Mouse (Mus musculus): Measurements from ENCODE around the gene Zbtb48. TPM values are rescaled to one million over a fixed set of nuclear protein-coding genes. Genes with fewer than 3 reads are reported as not detected.

Zbtb48 gene
- total RNA-seq, 2 experiments from 2014 or later: 11.9 to 14.8 TPM

DNA sequence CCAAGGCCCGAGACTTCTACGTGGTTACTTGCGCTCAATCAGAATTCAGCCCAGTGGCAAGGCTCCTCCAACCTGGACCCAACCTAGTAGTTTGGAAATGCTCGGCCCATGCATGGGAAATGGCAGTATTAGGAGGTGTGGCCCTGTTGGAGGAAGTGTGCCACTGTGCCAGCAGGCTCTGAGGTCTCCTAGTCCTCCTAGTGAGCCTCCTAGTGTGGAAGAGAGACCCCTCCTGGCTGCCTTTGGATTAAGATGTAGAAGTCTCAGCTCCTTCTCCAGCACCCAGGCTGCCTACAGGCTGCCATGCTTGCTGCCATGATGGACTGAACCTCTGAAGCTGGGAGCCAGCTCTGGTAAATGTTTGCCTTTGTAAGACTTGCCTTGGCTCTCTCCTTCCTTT is 2.5 kb upstream of the Zbtb48 start:
- DNase-seq (ENCODE audit: low spot score in 2 of 2): peak in 1 of 2 experiments; percentile 43

DNA sequence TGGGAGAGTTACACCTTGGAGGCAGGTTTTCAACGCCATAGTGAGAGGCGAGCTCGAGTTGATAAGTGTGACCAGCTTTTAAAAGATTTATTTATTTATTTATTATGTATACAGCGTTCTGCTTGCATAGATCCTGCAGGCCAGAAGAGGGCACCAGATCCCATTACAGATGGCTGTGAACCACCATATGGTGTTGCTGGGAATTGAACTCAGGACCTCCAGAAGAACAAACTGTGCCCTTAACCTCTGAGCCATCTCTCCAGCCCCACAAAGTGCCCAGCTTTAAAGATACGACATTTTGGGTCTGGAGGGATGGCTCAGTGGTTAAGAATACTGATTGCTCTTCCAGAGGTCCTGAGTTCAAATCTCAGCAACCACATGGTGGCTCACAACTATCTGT is 1.6 kb upstream of the Zbtb48 start:
- DNase-seq (ENCODE audit: low spot score in 2 of 2): peak in 1 of 2 experiments; percentile 19

DNA sequence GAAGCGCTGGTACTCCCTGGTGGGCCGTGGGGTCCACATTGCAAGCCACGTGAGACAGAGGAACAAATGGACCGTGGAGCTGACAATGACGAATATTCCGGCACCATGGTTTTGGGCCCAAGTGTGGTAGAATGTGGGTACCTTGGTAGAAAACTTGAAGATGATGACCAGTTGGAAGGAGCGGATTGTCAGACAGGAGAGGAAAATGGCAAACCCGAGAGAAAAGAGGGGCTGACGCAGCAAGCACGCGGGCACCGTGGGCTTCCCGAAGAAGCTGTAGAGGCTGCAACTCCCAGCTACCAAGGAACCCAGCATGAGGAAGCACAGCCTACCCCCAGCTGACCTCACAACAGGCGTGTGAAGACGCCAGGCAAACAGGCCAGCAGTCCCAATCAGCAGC is 985 bp upstream of the Zbtb48 start:
- DNase-seq (ENCODE audit: low spot score in 2 of 2): peak in 1 of 2 experiments; percentile 20

DNA sequence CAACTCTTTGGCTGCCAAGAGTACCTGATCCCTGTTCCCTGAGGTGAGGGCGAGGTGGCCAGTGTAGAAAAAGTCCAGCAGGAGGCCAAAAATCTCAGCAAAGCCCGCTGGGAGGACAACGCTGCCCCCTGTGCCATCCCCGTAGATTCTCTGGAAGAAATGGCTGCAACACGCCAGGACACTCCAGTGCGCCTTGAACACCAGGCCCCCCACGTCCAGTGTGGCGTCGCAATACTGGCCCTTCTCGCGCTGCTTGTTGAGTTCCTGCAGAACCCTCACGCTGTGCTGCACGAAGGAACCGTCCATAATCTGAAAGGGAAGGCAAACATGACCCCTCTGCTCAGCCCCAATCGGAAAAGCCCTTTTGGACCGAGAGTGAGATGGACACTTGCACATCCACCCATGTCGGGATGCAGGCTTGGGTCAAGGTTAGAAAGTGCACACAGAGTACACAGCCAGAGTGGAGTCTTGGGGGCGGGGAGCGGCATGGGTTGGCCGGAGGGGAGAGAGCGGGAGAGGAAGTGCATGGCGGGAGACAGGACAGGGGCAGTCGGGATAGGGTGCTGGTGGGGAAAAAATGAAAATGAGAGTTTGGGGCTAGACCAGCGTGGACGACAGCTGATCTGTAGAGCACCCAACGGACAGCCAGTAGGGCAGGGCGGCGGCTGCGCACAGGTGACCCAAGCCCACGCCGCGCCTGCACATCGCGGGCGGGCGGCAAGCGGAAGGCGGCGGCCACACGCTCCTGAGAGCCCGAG is 541 bp downstream of the Zbtb48 start:
- peak in 1 of 2 experiments; percentile 17 for DNase-seq (ENCODE audit: low spot score in 2 of 2)

DNA sequence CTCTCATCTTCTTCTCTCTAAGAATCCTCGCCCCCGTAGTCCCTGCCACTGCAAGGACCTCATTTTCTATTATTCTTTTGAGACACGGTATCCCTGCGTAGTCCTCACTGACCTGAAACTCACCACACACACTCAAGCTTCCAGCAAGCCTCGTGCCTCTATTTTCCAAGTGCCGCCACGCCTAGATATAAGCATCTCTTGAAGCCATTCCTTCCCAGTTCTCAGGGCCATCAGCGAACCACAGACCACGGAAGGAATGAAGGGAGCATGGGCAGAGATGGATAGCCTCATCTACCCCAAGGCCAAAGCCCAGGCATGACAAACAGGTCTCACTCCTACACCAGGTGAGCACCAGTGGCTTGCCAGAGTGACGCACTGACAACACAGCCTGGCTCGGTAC is 2.9 kb downstream of the Zbtb48 start:
- peak in 1 of 2 experiments; percentile 8 for DNase-seq (ENCODE audit: low spot score in 2 of 2)

DNA sequence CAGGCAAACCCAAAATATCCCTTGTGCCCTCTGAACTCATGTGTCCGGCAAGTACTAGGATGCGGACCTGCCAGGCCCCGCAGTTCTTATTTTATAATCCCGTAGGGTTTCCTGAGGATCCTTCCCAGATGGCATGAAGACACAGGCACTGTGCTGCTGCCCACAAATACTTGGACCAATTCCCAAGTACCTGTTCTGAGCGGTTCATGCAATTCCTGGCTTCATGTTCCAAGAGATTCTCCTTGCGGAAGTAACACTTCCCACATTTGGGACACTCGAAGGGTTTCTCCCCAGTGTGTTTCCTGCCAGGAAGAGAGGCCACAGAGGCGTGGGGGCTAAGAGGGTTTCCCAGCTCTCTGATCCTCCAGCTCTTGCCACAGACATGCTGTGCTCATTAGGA is 5.0 kb downstream of the Zbtb48 start:
- no peak for DNase-seq (ENCODE audit: low spot score in 2 of 2)

DNA sequence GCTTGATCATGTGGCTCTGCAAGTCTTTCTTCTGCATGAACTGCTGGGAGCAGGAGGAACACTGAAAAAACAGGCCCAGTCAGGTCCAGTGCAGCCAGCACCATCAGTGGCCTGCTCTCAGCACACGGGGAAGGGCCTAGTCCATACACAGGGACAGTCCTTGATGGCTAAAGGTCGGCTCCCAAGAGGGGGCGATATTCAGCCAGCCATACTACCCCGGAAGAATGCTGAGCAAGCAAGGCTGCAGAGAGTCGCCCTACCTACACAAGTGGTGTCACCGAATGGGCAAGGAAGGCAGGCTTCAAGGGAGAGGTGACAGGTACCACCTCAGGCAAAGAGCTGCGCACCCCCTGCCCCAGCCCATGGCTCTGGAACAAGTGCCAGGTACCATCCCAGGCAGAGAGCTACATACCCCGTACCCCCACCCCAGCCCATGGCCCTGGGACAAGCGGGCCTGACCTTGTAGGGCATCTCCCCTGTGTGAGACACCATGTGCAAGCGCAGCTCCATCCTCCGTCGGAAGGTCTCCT is 5.8 kb downstream of the Zbtb48 start:
- no peak for DNase-seq (ENCODE audit: low spot score in 2 of 2)

DNA sequence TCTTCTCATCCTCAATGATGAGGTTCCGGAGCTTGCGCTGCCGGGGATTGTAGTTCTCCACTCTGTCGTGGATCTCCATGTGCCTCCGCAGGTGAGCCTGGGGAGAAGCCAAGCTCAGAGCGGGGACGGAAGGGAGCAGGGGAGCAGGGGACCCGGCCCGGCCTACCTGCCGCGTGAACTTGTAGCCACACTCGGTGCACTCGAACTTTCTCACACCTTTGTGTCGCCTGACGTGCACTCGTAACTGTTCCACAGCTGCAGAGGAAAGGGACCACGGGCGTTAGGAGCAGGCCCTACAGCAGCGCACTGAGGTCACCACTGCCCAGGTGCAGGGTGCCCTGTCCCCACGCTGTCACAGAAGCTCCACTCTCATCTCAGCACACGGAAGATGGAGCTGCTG is 7.4 kb downstream of the Zbtb48 start:
- no peak for DNase-seq (ENCODE audit: low spot score in 2 of 2)

DNA sequence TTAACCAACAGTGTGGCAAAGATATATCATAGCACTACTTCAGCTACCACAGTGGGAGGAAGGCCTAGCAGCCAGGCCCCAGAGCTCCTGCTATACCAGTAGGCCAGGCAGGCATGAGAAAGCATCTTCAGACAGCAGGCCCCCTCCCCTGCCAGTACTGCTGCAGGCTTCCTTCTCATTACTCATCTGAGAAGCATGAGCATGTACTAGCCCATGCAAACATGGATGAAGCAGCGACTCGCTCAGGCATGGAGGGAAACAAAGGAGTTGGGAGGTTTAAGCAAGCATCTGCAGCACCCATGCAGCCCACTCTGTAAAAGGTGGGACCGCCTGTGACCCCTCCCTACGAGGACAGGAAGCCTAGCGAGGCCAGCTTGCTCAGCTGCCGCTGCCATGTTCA is 8.4 kb downstream of the Zbtb48 start:
- DNase-seq (ENCODE audit: low spot score in 2 of 2): no peak

DNA sequence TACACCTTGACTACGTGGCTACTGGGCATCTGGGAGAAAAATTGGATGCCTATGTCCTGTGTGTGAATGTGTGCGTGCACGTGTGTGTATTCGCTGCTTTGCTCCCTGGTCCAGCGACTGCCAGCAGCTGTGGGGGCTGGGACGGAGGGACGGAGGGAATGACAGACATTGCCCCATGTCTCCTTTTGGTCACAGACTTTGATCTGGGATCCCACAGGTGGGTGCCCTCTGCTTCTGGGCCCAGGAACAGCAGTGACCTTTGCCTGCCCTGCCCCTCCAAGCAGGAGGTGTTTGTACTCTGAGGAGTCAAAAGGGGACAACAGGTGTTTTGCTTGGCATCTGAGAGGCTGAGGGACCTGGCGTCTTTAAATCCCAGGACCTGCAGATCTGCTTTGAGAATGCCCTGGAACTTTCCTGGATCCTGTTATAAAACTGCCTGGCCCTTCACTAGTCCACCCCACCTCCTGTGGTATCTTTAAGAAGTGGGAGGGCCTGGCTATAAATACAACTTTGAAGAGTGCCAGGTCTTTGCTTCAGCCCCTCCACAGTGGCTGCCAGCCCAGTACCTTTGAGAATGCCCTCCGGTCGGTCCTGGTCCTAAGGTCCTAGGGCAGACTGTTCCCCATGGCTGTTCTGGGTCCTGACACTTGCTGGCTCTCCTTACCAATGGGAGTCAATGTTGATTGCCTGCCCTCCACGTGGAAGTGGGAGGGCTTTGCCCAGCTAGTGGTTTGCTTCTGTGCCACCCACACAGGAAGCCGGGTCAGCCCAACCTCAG is 14.2 kb downstream of the Zbtb48 start:
- DNase-seq (ENCODE audit: low spot score in 2 of 2): no peak

DNA sequence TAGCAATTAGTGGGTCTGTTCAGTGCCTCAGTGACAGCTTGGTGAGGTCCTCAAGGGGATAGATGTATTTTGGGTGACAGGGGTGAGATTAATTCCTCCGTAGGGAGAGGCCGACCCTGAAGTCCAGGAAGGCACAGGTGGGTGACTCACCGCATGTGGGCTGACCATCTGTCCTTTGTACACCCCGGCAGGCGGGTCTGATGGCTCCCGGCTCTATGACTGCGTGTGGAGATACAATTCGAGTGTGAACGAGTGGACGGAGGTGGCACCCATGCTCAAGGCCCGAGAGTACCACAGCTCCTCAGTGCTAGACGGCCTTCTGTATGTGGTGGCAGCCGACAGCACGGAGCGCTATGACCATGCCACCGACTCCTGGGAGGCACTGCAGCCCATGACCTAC is 15.4 kb downstream of the Zbtb48 start:
- no peak for DNase-seq (ENCODE audit: low spot score in 2 of 2)

DNA sequence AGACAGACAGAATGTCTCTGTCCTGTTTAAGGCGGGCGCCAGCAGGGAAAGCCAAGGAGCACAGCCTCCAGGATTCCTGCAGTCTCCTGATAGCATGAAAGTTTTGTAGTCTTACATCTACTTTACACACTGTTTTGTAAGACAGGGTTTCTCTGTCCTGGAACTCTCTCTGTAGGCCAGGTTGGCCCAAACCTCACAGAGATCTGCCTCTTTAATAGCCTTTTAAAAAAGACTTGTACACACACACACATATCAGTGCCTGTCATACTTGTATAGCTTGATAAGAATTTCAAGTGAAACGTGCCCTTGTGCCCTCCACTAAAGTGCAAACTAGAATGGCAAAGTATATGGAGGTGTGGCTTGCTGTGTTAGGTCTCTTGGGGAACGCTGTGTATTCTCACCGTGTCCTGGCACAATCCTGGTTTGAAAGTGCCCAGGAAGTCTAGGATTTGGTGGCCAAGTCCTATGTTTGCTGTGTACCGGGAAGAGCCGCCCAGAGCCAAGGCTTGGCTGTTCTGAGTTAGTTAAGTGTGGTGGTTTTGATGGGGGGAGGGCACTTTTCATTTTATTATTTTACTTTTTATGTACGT is 16.2 kb downstream of the Zbtb48 start:
- DNase-seq (ENCODE audit: low spot score in 2 of 2): no peak

DNA sequence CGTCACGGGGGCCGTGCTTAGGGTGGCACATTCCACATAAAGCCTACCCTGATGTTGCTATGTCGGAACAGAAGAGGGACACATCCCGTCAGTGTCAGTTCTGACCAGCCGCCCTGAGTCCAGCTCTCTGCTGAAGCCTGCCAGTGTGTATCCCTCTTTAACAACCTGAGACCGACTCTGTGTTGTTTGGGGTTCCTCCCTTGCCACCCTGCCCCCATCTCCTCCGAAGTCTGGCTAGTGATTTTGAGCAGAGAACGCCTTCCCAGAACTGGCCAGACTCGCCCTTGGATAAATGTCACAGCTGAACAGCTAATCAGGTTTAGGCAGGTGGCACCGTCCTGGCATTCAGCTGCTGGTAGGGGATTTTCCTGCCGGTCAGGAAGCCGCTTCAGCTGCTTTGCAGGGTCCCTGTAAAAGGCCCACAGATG is 16.8 kb downstream of the Zbtb48 start:
- DNase-seq (ENCODE audit: low spot score in 2 of 2): no peak

DNA sequence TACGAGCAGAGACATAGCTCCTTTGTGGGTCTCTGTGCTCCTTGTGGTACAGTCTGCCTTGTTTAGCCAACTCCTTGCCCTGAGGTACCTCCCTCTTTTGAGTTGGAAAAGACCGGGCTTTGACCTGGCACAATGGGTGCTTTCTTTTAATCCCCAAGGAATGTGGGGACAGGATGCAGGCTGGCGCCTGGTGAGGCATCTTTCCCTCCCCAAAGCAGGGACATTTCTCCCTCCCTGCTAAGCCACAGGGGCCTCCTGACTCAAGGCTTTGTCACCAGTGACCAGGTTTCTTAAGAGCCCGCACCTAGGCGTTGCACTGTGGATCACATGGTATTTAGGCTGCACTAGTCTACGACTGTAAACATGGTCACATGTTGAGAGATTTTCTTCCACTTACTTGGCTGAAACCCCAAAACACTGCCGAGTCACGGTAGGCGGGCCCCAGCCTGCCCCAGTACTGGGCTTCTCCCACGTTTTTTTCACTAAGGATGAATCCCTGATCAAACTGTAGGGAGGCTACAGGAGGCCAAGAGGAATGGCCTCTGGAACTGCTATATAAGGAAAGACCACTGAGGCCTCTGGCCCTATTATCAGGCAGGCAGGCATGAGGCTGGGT is 17.3 kb downstream of the Zbtb48 start:
- peak in 1 of 2 experiments; percentile 28 for DNase-seq (ENCODE audit: low spot score in 2 of 2)

DNA sequence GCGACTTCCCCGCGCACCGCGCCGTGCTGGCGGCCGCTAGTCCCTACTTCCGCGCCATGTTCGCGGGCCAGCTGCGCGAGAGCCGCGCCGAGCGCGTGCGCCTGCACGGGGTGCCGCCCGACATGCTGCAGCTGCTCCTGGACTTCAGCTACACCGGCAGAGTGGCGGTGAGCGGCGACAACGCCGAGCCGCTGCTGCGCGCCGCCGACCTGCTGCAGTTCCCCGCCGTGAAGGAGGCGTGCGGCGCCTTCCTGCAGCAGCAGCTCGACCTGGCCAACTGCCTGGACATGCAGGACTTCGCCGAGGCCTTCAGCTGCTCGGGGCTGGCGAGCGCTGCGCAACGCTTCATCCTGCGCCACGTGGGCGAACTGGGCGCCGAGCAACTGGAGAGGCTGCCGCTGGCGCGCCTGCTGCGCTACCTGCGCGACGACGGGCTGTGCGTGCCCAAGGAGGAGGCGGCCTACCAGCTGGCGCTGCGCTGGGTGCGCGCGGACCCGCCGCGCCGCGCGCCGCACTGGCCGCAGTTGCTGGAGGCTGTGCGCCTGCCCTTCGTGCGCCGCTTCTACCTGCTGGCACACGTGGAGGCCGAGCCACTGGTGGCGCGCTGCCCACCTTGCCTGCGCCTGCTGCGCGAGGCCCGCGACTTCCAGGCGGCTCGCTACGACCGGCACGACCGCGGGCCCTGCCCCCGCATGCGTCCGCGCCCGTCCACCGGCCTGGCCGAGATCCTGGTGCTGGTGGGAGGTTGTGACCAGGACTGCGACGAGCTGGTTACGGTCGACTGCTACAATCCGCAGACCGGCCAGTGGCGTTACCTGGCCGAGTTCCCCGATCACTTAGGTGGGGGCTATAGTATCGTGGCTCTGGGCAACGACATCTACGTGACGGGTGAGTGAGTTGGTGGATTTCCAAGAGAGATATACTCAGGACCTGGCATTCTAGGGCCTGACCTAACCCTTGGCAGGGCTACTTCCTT is 18.1 kb downstream of the Zbtb48 start:
- peak; percentile 74 to 76 for DNase-seq (ENCODE audit: low spot score in 2 of 2)

DNA sequence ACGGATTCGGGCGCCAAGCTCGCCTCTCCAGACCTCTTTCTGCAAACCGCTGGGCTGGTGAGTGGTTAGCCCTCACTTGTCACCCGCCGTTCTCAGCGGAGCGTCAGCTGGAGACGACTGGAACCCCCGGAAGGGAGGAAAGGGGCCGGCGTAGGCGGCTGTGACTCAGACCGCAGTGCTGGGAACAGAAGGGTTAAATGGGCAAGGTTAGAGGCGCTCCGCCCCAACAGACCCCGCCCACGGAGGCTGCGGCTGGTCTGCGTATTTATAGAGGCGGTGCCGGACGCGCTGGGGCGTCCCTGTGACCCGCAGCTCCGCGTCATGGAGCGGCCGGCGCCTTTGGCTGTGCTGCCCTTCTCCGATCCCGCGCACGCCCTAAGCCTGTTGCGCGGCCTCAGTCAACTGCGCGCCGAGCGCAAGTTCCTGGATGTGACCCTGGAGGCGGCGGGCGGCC is 18.8 kb downstream of the Zbtb48 start, which contains the start of gene Klhl21:
Gene Klhl21 (plus strand): TSS at position 182 of the 454 bp plus-strand sequence.
- peak; percentile 86 to 93 for DNase-seq (ENCODE audit: low spot score in 2 of 2)

DNA sequence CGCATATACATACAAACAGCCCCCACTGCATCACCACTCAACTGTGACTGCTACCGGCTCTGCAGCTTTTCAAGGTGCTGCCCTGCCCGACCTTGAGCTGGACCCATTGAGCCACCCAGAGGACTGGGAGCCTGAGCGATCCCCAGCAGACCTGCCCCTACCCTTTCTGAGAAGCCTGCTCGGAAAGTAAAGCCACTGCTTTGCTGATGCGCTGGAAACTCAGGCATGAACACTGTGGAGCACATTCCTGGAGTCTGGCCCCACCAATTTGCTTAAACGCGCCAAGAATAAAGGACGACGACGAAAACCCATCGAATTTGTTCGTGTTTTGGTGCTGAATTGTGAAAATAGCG is 19.3 kb downstream of the Zbtb48 start:
- no peak for DNase-seq (ENCODE audit: low spot score in 2 of 2)

DNA sequence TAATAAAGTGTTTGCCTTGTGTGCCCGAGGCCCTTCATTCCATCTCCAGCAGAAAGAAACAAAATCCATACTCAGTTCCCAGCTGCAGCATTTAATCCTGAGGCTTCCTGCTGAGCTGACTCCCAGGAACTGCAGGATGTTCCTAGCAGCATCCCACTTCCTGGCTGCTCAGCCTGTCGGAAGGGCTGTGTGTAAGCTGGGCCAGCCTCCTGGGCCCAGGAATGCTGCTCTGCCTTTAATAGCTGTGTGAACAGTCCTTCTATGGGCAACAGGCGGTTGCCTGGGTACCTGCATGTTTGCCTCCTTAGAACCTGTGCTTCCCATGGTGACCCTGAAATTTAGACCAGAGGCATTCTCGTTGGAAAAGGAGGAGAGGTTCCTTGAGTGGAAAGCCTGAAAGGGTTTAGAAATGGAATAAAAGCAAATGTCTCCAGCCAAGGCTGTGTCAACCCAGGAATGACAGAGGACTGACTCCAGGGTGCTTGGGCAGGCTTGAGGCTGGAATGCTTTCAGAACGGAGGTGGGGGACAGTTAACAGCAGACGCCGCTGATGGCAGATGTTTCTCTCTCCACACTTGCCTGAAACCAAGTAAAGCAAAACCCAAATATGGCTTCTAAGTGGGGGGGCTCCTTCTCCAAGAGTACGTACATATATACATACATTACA is 19.9 kb downstream of the Zbtb48 start:
- no peak for DNase-seq (ENCODE audit: low spot score in 2 of 2)

DNA sequence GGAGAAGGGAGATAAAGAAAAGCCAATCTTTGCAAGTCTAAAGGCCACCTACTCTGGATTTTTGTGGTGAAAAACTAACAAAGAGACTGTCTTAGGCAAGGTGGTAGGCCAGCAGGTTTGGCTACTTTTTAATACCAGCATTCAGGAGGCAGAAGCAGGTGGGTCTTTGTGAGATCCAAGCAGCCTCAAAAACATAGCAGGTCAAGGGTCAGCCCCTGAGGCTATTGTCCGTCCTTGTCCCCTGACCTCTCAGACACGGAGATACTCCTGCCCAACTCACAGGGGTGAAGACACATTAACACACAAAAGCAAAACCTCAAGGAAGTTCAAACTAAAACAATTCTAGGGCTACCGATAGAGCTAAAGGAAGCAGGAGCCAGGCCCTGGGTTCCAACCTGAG is 20.7 kb downstream of the Zbtb48 start:
- no peak for DNase-seq (ENCODE audit: low spot score in 2 of 2)

DNA sequence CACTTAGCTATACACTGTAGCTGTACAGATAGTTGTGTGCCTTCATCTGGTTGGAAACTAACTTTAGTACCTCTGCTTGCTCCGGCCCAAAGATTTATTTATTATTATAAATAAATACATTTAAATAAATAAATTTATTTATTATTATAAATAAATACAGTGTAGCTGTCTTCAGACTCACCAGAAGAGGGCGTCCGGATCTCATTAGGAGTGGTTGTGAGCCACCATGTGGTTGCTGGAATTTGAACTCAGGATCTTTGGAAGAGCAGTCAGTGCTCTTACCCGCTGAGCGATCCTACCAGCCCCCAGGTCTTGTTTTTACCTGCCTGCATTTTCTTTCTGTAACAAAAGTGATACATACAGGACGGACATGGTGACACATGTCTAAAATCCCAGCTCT is 21.3 kb downstream of the Zbtb48 start:
- DNase-seq (ENCODE audit: low spot score in 2 of 2): no peak
